Mouse (Mus musculus) heart, postnatal 25 days (tissue): Measurements from ENCODE around the gene Zmym5. TPM values are rescaled to one million over a fixed set of nuclear protein-coding genes. Genes with fewer than 3 reads are reported as not detected.
"Not testable (repeated sequence)": the region's sequence is repeated elsewhere in the genome, so short reads cannot be mapped to it uniquely, and the experiment has no call there.

Source experiments
- DNase-seq: peaks from one replicate; pipeline ENCODE4 v3.0.0; 2022; ENCODE audit warnings: low spot score
- intact Hi-C: fragments of 180-260 bp; cut with DNase I; formaldehyde crosslinking; loops from one replicate; pipeline ENCODE4 v1.15.1; 2025
- total RNA-seq, 2 experiments: library from RNA; stranded (reverse); gene quantifications; 2 replicates each; pipeline ENCODE4 v1.2.3; 2021

Gene Zmym5
- 10 to 100 TPM; 20.5 to 22.4 TPM for total RNA-seq

DNA sequence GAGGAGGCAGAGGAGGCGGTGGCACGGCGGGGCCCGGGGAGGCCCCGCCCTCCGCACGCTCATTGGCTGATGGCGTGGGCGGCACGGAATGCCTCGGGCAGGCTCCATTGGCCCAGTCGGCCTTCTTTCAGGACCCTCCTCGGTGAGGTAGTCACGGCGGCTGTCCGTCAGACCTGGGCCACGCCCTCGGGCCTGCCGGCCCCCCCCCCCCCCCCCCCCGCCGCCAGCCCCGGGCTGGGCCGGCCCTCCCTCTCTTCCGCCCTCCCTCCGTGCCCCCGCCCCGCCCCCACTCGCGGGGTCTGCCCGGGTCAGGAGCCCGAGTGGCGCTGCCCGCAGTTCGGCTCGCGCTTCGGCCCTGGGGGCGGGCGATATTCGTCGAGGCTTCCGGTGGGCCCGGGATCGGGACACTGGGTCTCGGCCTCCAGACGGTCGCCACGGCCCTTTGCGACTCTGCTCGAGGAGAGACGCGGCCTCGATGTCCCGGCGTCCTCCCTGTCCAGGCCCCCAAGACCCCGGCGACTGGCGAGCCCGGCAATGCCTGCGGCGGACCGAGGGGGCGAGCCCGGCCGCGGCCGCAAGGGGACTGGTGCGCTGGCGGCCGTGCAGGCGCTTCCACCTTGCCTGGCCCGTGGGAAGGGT lies at the start of gene Zmym5:
Zmym5 (minus strand) TSS at position 16 of the 639 bp plus-strand sequence.
- intact Hi-C loops: loop anchor here (2.0 to 5.0 kb wide), 2 partner anchors 33 to 75 kb away; partner anchors contain the start of genes Pspc1 and Zmym2
- DNase-seq: peak; percentile 90

DNA sequence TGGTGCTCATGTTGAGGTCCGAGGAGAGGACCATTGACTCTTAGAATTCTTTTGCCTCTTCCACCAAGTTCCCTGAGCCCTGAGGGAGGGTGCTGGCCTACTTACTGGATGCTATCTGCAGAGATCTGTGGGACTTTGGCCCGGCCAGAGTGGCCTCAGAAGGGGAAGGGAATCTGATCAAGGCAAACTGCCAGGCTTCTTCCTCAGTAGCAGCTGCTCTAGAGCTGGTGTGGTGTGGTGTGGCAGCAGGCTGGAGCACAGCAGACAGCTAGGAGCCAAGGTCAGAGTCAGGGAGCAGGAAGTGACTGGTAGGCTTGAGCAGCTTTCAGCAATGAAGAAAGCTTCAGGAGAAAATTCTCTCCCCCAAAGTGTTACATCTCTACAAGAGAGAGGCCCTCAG lies 38.2 kb upstream of the Zmym5 start:
- no peak for DNase-seq
- intact Hi-C loops: no loop called here

DNA sequence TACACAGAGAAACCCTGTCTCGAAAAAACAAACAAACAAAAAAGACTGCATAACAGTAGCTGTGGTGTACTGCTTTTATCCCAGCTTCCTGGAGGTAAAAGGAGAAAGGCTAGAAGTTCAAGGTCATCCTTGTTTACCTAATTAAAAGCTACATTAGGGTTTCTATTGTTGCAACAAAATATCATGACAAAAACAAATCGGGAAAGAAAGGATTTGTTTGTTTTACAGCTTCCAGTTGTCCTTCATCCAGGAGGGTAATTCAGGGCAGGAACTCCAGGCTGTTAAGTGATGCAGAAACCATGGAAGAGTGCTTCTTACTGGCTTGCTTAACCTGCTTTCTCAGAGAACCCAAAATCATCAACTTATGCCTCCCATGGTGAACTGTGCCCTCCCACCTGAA lies 36.8 kb upstream of the Zmym5 start:
- intact Hi-C loops: no loop called here
- DNase-seq: no peak

DNA sequence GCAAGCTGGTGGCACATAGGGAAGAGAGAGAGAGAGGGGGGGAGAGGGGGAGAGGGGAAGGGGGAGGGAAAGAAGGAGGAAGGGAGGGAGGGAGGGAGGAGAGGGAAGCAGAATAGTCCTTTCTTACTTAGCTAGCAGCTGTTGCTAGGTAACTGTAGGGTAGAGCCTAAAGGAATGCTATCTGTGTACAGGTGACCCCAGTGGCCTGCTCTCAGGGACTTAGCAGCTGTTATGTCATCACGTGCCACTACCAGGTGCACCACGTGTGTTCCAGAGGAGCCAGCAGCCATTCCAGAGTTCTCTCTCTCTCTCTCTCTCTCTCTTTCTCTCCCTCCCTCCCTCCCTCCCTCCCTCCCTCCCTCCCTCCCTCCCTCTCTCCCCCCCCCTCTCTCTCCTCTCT lies 33.0 kb upstream of the Zmym5 start:
- no peak for DNase-seq
- intact Hi-C loops: no loop called here

DNA sequence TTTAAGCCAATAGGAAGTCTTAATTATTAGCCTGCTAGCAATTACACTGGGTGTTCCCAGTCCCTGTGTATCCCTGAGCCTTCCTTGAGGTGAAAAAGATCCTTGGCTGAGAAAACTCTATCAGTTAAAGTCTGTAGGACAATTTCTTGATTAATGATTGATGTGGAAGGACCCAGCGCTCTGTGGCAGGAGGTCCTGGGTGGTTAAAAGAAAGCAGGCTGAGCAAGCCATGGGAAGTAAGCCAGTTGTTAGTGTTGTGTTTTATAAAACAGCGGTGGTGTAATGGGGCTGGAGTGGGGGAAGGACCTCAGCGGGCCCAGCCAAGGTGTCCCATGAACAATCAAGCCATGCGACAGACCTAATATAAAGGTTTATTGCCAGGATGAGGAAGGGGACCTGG lies 32.5 kb upstream of the Zmym5 start:
- intact Hi-C loops: no loop called here
- DNase-seq: no peak

DNA sequence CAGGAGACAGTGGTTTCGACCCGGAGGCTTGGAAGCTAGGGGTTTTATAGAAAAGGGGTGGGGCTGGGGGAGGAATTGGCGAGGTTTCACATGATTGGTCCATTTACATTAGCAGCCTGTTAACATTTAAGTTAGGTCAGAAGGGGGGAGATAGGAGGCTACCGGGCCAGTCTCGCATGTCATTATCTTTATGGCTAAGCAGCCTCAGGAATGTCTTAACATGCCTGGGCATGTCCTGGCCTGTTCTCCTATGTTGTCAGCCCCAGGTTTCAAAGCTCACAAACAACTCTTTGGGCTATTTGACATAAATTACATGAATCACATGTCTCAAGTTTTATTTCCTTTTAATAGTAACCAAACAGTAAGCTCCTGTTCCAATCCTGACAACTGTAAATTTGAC lies 23.1 kb upstream of the Zmym5 start:
- intact Hi-C loops, DNase-seq: not testable (repeated sequence)

DNA sequence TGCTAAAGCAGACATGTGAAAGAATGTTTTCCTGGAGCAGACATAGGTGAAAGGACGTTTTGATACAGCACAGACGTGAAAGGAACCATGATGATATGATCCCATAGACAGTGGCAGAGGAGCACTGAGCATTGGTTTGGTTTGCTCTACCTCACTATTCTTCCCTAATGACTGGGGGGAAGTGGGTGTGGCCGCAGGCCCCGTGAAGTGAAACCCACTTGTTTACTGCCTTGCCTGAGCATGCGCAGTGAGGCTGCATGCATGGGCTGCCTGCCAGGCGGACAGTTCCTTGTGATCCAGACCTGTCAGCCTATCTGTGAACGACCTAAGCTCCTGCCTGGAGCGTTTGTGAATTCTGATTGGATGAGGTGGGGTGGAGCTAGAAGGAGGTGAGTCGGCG lies 21.7 kb upstream of the Zmym5 start:
- DNase-seq: peak; percentile 24
- intact Hi-C loops: not testable (repeated sequence)

DNA sequence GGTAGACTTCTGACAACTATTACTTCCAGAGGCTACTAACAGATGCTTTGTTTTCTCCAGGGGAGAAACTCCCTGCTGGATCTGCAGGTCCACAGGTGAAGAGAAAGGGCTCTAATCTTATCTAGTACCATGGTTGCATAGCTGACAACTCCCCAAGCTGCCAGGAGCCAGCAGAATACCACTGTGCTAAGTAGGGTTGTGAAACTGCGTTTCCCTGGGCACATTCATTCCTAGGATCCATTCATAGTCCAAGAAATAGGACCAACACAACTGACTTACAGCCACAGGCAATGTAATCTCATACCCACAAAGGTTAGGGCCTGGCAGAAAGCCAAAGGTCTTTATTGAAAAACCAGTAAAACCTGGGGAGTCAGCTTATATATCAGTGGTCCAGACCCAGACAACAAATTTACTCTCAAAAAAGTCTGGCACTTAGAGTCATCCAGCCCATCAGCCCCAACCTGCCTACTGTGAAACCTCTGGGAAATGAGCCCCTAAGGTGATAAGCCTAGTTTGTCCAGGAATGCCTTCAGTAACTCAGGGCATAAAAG lies 21.1 kb upstream of the Zmym5 start:
- intact Hi-C loops: no loop called here

DNA sequence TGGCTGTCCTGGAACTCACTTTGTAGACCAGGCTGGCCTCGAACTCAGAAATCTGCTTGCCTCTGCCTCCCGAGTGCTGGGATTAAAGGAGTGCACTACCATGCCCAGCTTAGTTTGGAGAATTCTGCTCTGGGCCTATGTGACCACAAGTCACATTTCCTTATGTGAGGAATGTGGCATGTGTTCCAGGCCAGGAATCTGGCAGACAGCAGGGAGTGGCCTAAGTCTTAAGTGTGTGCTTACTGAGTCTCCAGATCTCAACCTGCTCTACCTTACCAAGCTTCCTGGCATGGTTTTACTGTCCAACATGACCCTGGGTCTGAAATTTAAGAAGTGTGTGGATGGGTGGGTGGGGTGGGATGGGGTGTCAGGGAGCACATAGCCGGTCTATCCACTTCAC lies 20.6 kb upstream of the Zmym5 start:
- no peak for DNase-seq
- intact Hi-C loops: no loop called here

More for the DNA sequence above, 21.1 kb upstream of the Zmym5 start:
- DNase-seq: no peak

DNA sequence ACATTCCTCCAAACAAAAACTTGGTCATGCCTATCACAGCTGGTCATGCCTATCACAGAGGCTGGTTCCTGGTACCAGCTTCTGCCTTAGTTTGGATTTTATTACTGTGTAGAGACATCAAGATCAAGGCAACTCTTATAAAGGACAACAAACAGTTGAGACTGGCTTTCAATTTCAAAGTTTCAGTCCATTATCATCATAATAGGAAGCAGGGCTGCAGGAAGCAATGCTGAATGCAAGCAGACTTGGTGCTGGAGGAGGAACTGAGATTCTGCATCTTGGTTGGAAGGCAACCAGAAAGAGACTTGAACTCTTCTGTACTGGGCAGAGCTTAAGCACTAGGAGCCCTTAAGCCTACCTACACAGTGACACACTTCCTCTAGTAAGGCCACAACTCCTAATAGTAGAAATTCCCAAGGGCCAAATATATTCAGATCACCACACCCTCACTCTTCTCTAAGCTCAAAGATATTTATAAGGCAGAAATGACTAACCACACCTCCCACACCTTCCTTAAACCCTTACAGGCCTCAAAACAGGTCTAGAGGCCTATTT lies 19.1 kb upstream of the Zmym5 start:
- intact Hi-C loops: no loop called here

DNA sequence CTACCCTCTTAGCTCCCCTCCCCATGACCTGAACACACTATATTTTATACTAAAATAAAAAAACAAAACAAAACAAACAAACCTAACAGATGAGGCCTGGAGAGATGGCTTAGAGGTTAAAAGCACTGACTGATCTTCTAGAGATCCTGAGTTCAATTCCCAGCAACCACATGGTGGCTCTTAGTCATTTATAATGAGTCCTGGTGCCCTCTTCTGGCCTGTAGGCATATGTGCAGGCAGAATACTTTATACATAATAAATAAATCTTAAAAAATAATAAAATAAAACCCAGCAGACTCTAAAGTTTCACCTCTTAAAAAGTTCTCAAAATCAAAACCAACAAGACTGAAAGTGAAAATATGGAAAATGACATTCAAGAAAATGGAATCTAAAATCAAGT lies 13.0 kb upstream of the Zmym5 start:
- DNase-seq: no peak
- intact Hi-C loops: no loop called here

More for the DNA sequence above, 19.1 kb upstream of the Zmym5 start:
- DNase-seq: no peak

DNA sequence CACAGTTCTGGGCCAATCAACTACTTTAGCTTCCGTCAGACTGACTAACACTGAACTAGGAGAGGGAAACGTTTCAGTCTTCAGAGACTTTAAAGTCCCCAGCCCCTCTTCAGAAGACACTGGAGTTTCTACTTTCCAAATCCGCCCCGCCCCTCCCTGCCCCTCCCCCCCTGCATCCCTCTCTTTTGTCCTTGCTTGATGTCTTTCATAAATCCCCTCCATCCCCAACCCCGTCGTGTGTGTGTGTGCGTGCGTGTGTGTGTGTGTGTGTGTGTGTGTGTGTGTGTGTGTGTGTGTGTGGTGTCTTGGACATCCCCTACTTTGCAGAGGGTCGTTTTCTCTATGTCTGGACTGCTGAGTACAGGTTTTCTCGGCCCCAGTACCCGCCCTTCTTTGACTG lies 6.1 kb upstream of the Zmym5 start:
- DNase-seq: no peak
- intact Hi-C loops: no loop called here

DNA sequence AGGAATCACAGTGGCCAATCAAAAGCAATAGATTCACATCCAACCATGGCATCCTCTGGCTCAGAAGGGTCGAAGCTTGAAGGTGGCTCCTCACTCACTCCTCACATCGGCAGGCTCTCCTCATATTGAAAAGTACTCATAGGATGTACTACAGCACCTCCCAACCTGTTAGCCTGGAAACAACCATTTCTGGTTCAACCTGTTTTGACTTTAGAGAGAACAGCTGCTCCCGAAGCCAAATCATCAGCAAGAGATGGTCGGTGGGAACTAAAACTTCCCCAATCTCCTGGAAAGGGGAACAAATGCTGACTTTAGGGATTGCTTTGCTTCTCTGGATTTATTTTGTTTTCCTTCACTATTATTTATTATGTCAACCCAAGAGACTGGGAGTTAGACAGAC lies 5.6 kb upstream of the Zmym5 start:
- intact Hi-C loops: no loop called here
- DNase-seq: no peak

DNA sequence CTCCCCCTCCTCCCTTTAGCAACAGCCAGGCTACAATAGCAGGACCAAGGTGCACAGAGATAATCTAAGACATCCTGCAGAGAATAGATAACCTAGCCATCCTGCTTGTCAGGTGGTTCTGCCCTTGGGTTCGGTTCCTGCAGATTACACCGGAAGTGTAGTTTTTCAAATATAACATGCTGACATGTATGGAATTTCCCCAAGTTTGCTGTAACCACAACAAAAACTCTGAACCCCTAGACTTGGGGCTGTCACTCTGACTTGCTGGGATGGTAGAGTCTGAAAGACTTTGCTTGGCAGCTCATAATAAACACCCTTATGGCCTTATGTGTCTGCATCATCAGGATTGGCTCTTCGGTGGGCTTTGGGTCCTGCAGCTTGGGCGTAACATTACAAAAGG lies 5.0 kb upstream of the Zmym5 start:
- no peak for DNase-seq
- intact Hi-C loops: no loop called here

DNA sequence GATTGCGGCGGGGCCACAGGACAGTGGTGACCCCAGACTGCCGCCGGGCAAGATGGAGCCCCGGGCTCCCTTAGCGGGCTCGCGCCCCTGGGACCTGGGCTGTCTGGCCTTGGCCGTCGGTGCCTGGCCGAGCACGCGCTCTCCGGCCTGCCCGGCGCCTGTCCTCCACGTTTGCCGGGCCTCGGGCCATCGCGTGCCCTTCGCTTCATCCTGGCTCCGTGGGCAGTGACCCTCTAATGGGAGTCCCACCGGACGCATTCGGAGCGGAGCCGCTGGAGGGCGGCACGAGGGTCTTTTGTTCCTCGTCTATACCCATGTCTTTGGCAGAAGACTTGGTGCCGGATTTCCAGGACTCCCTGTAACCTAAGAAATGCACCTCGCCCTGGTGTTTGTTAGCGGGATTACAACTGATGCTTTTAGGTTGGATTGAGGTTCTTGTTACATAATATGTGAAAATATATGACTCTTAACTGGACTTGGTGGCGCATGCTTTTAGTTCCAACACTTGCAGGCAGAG lies 1.1 kb upstream of the Zmym5 start:
- intact Hi-C loops: loop anchor here (2.0 to 5.0 kb wide), 2 partner anchors 34 to 75 kb away; partner anchors contain the start of genes Pspc1 and Zmym2
- peak; percentile 65 for DNase-seq

DNA sequence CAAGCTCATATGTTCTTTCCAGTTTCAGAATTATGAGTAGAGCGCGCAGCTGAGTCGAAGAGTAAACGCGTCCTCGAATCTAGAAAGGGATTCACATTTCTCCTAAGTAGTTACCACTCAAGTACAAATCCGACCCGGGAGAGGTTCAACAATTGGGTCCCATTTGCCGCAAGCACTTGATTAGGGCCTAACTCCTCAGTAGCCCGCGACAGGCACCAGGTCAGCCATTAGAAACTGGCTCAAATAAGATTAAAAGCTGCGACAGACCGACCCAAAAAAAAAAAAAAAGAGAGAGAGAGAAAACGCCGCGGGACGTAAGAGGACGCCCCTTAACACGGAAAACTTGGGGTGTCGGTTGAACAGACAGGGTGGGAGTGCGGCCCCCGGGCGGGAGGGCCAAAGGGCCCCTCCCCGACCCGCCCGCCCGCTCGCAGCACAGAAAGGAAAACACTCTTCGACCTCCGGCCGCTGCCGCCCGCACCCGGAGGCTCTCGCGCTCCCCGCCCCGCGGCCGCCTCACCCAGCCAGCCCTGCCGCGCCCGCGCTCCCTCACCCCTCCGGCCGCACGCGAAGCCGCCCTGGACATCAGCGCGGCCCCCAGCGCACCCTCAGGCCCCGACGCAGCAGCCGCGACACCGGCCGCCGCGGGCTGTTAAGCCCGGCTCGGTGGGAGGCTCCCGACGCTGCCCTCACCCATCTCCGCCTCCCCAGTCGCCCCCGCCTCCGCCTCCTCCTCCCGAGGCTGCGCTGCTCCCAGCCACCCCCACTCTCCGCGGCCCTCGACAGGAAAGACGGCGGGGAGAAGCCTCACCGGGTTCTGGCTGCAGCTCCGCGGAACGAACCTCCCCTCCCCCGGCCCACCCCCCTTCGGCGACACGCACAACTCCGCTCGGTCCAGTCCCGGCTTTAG lies 480 bp downstream of the Zmym5 start:
- DNase-seq: peak; percentile 40
- intact Hi-C loops: loop anchor here (5.0 kb wide), 1 partner anchor 76 kb away; the partner anchor contains the start of gene Zmym2

DNA sequence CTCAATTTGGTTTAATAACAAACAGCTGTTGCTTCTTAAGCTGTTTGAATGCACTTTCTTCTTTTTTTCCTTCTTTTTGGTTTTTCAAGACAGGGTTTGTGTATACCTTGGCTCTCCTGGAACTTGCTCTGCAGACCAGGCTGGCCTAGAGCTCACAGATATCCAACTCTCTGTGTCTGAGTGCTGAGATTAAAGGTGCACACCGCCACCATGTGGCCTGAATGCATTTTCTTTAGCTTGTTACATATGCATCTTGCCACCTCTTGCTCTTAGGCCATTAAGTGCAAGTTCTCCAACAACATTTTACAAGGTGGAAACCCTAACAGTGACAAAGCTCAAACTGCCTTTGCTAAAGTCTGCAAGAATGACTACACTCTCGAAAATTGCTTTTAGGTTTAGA lies 18.3 kb downstream of the Zmym5 start:
- no peak for DNase-seq
- intact Hi-C loops: loop anchor here (5.0 to 10.0 kb wide), 2 partner anchors 198 to 416 kb away; no protein-coding TSS in a partner anchor

DNA sequence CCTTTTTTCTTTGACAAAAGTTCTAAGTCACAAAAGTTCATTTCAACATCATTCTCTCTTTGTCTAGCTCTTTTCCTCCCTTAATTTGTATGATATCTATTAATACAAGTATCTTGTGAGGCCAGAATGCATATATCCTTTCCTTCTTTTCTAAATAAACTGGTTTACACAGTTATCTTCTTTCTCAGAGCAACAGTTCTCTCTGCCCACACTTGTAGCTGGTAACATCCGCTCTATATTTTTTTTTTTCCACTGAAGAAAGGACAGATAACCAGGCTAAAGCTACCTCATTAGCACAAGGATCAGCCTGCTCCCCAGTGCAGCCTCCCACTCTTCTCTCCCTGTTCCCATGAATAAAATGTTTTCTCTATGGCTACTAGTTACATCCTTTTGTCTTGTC lies 26.9 kb downstream of the Zmym5 start:
- intact Hi-C loops: no loop called here
- no peak for DNase-seq

DNA sequence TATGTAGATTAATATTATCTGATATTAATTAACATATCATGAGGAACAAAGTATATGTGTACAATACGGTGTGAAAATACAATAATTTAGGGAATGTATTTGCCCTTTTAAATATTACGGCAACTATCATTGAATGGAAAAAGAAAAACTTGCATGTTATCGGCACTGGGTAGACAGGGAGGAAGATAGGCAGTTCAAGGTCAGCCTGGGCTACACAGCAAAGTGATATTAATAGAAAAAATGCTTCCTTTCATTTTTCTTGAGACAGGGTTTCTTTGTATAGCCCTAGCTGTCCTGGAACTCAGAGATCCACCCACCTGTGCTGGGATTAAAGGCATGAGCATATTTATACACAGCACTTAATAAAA lies 32.6 kb downstream of the Zmym5 start:
- no peak for DNase-seq

More for the DNA sequence above, 32.6 kb downstream of the Zmym5 start:
- intact Hi-C loops: loop anchor here (2.0 to 5.0 kb wide), 2 partner anchors 34 to 112 kb away; partner anchors contain the start of gene Mphosph8
